In genomic region chr13:55444286-55444936, GRCm38 (mm10) we compare ENCODE assay signal across 8 mouse cellular contexts. TPM values are rescaled to one million over a fixed set of nuclear protein-coding genes. Genes with fewer than 3 reads are reported as not detected.
A peak's percentile ranks its signal among the peaks of the same experiment; 100 is the strongest.
DNase-seq lines count a peak whose midpoint lies in the region; ATAC-seq and TF ChIP-seq lines count a peak whose summit lies in the region.

No protein-coding gene starts in this region.

- TF ChIP-seq CTCF in ES-Bruce4 (IDR thresholded peaks at IDR 0.05; ENCODE audit: low read depth, low read length) = no peak

- H3K27ac ChIP-seq in kidney, embryonic 14.5 days (ENCODE audit: low read depth, low read length) = peak overlapping the region; percentile 92
- peak overlapping the region; percentile 89 for H3K27ac ChIP-seq in ES-Bruce4 (ENCODE audit: insufficient read depth, low read length)
- H3K27ac ChIP-seq in hindbrain, embryonic 13.5 days = peak overlapping the region; percentile 96
- H3K27ac ChIP-seq in lung, embryonic 16.5 days (ENCODE audit: low read length) = peak overlapping the region; percentile 96

- no peaks in the 10 kb centered on the region for H3K9me3 ChIP-seq in kidney, embryonic 14.5 days (ENCODE audit: control insufficient read depth, low read length)
- no peaks in the 10 kb centered on the region for H3K9me3 ChIP-seq in ES-Bruce4 (replicated peaks; ENCODE audit: control insufficient read depth, insufficient read depth, low read length, poor library complexity, severe bottlenecking)
- no peaks in the 10 kb centered on the region for H3K9me3 ChIP-seq in hindbrain, embryonic 13.5 days
- no peaks in the 10 kb centered on the region for H3K9me3 ChIP-seq in lung, embryonic 16.5 days (ENCODE audit: control insufficient read depth, low read length)

- peak overlapping the region; percentile 88 for H3K4me3 ChIP-seq in kidney, embryonic 14.5 days (ENCODE audit: low read length)
- H3K4me3 ChIP-seq in ES-Bruce4 (ENCODE audit: low read depth, low read length) = peak overlapping the region; percentile 90
- peak overlapping the region; percentile 80 for H3K4me3 ChIP-seq in hindbrain, embryonic 13.5 days
- peak overlapping the region; percentile 83 for H3K4me3 ChIP-seq in lung, embryonic 16.5 days (ENCODE audit: low read length)

- WGBS in kidney, embryonic 14.5 days = 2% methylated on average over 33 of the region's 33 CpGs
- WGBS in hindbrain, embryonic 13.5 days = 1% methylated on average over 33 of the region's 33 CpGs
- under 1% methylated on average over 33 of the region's 33 CpGs for WGBS in lung, embryonic 16.5 days

- peak overlapping the region; percentile 69 for H3K4me2 ChIP-seq in kidney, embryonic 14.5 days (replicated peaks; ENCODE audit: low read depth, low read length)
- H3K4me2 ChIP-seq in hindbrain, embryonic 13.5 days = peak overlapping the region; percentile 65
- H3K4me2 ChIP-seq in lung, embryonic 16.5 days (ENCODE audit: low read depth, low read length) = peak overlapping the region; percentile 78

- no peak for DNase-seq in kidney, postnatal 14 days
- DNase-seq in c-Kit-positive CD71-positive TER-119-negative erythroid progenitor cells, embryonic 14.5 days (ENCODE audit: low read depth) = peak; percentile 67
- peak; percentile 80 to 90 for DNase-seq in spleen, postnatal 4 days (ENCODE audit: low spot score in 2 of 2)
- DNase-seq in layer of hippocampus, postnatal 36 days = no peak

- H3K4me1 ChIP-seq in kidney, embryonic 14.5 days (ENCODE audit: control insufficient read depth, insufficient read depth, low read length) = peaks cover 23% of the 10 kb centered on the region
- H3K4me1 ChIP-seq in ES-Bruce4 (ENCODE audit: control insufficient read depth, insufficient read depth, low read length) = peaks cover 10% of the 10 kb centered on the region
- H3K4me1 ChIP-seq in hindbrain, embryonic 13.5 days (replicated peaks) = peaks cover 38% of the 10 kb centered on the region
- H3K4me1 ChIP-seq in lung, embryonic 16.5 days (replicated peaks; ENCODE audit: control insufficient read depth, insufficient read depth, low read length) = peaks cover 17% of the 10 kb centered on the region

- peak; percentile 82 for ATAC-seq in kidney, embryonic 14.5 days (ENCODE audit: low FRiP score, low TSS enrichment)
- peak; percentile 78 for ATAC-seq in hindbrain, embryonic 13.5 days (ENCODE audit: low FRiP score)
- peak; percentile 83 for ATAC-seq in lung, embryonic 16.5 days (ENCODE audit: low read depth)

- H3K36me3 ChIP-seq in kidney, embryonic 14.5 days (ENCODE audit: control insufficient read depth, insufficient read depth, low read length) = peaks cover 2% of the 10 kb centered on the region; the same call in 1 of the 2 replicates
- H3K36me3 ChIP-seq in ES-Bruce4 (ENCODE audit: control insufficient read depth, insufficient read depth, low read length, poor library complexity, severe bottlenecking) = no peaks in the 10 kb centered on the region
- H3K36me3 ChIP-seq in hindbrain, embryonic 13.5 days = 0 out of 2 replicates have a peak, but pooled peaks cover 3% of the 10 kb centered on the region
- no peaks in the 10 kb centered on the region for H3K36me3 ChIP-seq in lung, embryonic 16.5 days (ENCODE audit: control insufficient read depth, insufficient read depth, low read length)

- TF ChIP-seq EP300 in ES-Bruce4 (IDR thresholded peaks at IDR 0.05; ENCODE audit: insufficient read depth, low read depth, low read length) = no peak

- TF ChIP-seq POLR2A in ES-Bruce4 (IDR thresholded peaks at IDR 0.05; ENCODE audit: insufficient read depth, low read length) = no peak

- H3K9ac ChIP-seq in kidney, embryonic 14.5 days (ENCODE audit: low read depth, low read length) = peak overlapping the region; percentile 51; the same call in 1 of the 2 replicates
- peak overlapping the region; percentile 69 for H3K9ac ChIP-seq in ES-Bruce4 (ENCODE audit: low read depth, poor library complexity, severe bottlenecking)
- H3K9ac ChIP-seq in hindbrain, embryonic 13.5 days = peak overlapping the region; percentile 71
- H3K9ac ChIP-seq in lung, embryonic 16.5 days (ENCODE audit: low read length) = peak overlapping the region; percentile 68

- H3K27me3 ChIP-seq in kidney, embryonic 14.5 days (ENCODE audit: control insufficient read depth, insufficient read depth, low read length) = no peaks in the 10 kb centered on the region
- no peaks in the 10 kb centered on the region for H3K27me3 ChIP-seq in ES-Bruce4 (ENCODE audit: control insufficient read depth, insufficient read depth, low read length, poor library complexity, severe bottlenecking)
- H3K27me3 ChIP-seq in hindbrain, embryonic 13.5 days = no peaks in the 10 kb centered on the region
- no peaks in the 10 kb centered on the region for H3K27me3 ChIP-seq in lung, embryonic 16.5 days (ENCODE audit: control insufficient read depth, insufficient read depth, low read depth, low read length)

RNA-seq across cellular contexts. Expression of gene Grk6, which starts 0.5 kb away (rescaled TPM):
- 38.9 and 59.3 TPM in 2 replicates for polyA plus RNA-seq in kidney, embryonic 14.5 days (2014; fragmentation: Nextera tagmentation; extraction: Ambion mirVana)
- polyA plus RNA-seq in ES-Bruce4 (2011; ENCODE audit: insufficient read depth, insufficient read length, low read depth, missing spikeins) = 58.2 and 63.4 TPM in 2 replicates
- 27.7 and 31.3 TPM in 2 replicates for polyA plus RNA-seq in hindbrain, embryonic 13.5 days (2015; fragmentation: Nextera tagmentation; extraction: Ambion mirVana)
- 13.6 and 15.5 TPM in 2 replicates for polyA plus RNA-seq in lung, embryonic 16.5 days (2015; fragmentation: Nextera tagmentation; extraction: Ambion mirVana)
- total RNA-seq in layer of hippocampus, postnatal 36 days (2021) = 10 to 100 TPM; 67.7 to 71.1 TPM

RNA-seq across cellular contexts. Expression of gene F12, which starts 17.8 kb away (rescaled TPM):
- polyA plus RNA-seq in kidney, embryonic 14.5 days (2014; fragmentation: Nextera tagmentation; extraction: Ambion mirVana) = not detected in 2 replicates
- not detected in 2 replicates for polyA plus RNA-seq in ES-Bruce4 (2011; ENCODE audit: insufficient read depth, insufficient read length, low read depth, missing spikeins)
- polyA plus RNA-seq in hindbrain, embryonic 13.5 days (2015; fragmentation: Nextera tagmentation; extraction: Ambion mirVana) = not detected in 2 replicates
- 0.23 and 2.7 TPM in 2 replicates for polyA plus RNA-seq in lung, embryonic 16.5 days (2015; fragmentation: Nextera tagmentation; extraction: Ambion mirVana)
- total RNA-seq in layer of hippocampus, postnatal 36 days (2021) = under 1 TPM; 0.32 to 0.71 TPM

RNA-seq across cellular contexts. Expression of gene Prr7, which starts 19.7 kb away (rescaled TPM):
- polyA plus RNA-seq in kidney, embryonic 14.5 days (2014; fragmentation: Nextera tagmentation; extraction: Ambion mirVana) = 0.77 and 3.4 TPM in 2 replicates
- 3.1 and 3.4 TPM in 2 replicates for polyA plus RNA-seq in ES-Bruce4 (2011; ENCODE audit: insufficient read depth, insufficient read length, low read depth, missing spikeins)
- polyA plus RNA-seq in hindbrain, embryonic 13.5 days (2015; fragmentation: Nextera tagmentation; extraction: Ambion mirVana) = 2.6 and 3.2 TPM in 2 replicates
- polyA plus RNA-seq in lung, embryonic 16.5 days (2015; fragmentation: Nextera tagmentation; extraction: Ambion mirVana) = 0.25 and 0.46 TPM in 2 replicates
- total RNA-seq in layer of hippocampus, postnatal 36 days (2021) = 10 to 100 TPM; 86.1 to 86.6 TPM

RNA-seq across cellular contexts. Expression of gene Pfn3, which starts 29.4 kb away (rescaled TPM):
- polyA plus RNA-seq in kidney, embryonic 14.5 days (2014; fragmentation: Nextera tagmentation; extraction: Ambion mirVana) = not detected in 2 replicates
- not detected in 2 replicates for polyA plus RNA-seq in ES-Bruce4 (2011; ENCODE audit: insufficient read depth, insufficient read length, low read depth, missing spikeins)
- polyA plus RNA-seq in hindbrain, embryonic 13.5 days (2015; fragmentation: Nextera tagmentation; extraction: Ambion mirVana) = 0.80 TPM in 1 of 2 replicates, not detected in the other
- not detected in 2 replicates for polyA plus RNA-seq in lung, embryonic 16.5 days (2015; fragmentation: Nextera tagmentation; extraction: Ambion mirVana)
- total RNA-seq in layer of hippocampus, postnatal 36 days (2021) = not detected

RNA-seq across cellular contexts. Expression of gene Dbn1, which starts 43.5 kb away (rescaled TPM):
- polyA plus RNA-seq in kidney, embryonic 14.5 days (2014; fragmentation: Nextera tagmentation; extraction: Ambion mirVana) = 118 and 164 TPM in 2 replicates
- 43.6 and 44.3 TPM in 2 replicates for polyA plus RNA-seq in ES-Bruce4 (2011; ENCODE audit: insufficient read depth, insufficient read length, low read depth, missing spikeins)
- 615 and 625 TPM in 2 replicates for polyA plus RNA-seq in hindbrain, embryonic 13.5 days (2015; fragmentation: Nextera tagmentation; extraction: Ambion mirVana)
- 100 and 115 TPM in 2 replicates for polyA plus RNA-seq in lung, embryonic 16.5 days (2015; fragmentation: Nextera tagmentation; extraction: Ambion mirVana)
- total RNA-seq in layer of hippocampus, postnatal 36 days (2021) = 100 to 1,000 TPM; 388 to 393 TPM

Comparison
In these comparisons a context has a peak if more than half of its experiments do, and no peak if none do; other contexts are left out.
1. DNase-seq: peak in c-Kit-positive CD71-positive TER-119-negative erythroid progenitor cells, embryonic 14.5 days (single experiment) and spleen, postnatal 4 days (2 of 2); none in kidney, postnatal 14 days (single experiment) and layer of hippocampus, postnatal 36 days (0 of 2).
2. Peak in every context shown above with its lines, with median percentiles within 50 percentile points of each other: ATAC-seq, H3K27ac ChIP-seq, H3K4me2 ChIP-seq, H3K4me3 ChIP-seq and H3K9ac ChIP-seq.